Mouse (Mus musculus): Measurements from ENCODE around the gene Daam1.

GRCm38 (mm10) chr12:71904310-71904709 lies 73.4 kb downstream of the Daam1 start:
- TF ChIP-seq CTCF (IDR thresholded peaks at IDR 0.05; ENCODE audit: low read depth, low read length) (no peak), POLR2A (IDR thresholded peaks at IDR 0.05; ENCODE audit: borderline replicate concordance, low read depth, low read length) (no peak)
